ENCODE assay signal across 23 mouse cellular contexts in genomic region chr11:94338347-94338746, GRCm38 (mm10). TPM values are rescaled to one million over a fixed set of nuclear protein-coding genes. Genes with fewer than 3 reads are reported as not detected.
"Had no signal": no experiment of that assay in that cellular context is flagged by ENCODE, and none has a peak within 500 bp of the region (broad histone marks: within the 10 kb centered on the region; RNA-seq: fewer than 3 reads in every experiment).

No protein-coding gene starts in this region.

- H3K4me2 ChIP-seq: limb, embryonic 13.5 days; midbrain, embryonic 12.5 days; midbrain, embryonic 15.5 days; neural tube, embryonic 12.5 days; neural tube, embryonic 15.5 days had no signal

- H3K4me3 ChIP-seq: layer of hippocampus, adult 2 months; limb, embryonic 10.5 days; limb, embryonic 13.5 days; midbrain, embryonic 12.5 days; midbrain, embryonic 15.5 days; neural tube, embryonic 12.5 days; neural tube, embryonic 15.5 days had no signal

- H3K9ac ChIP-seq: limb, embryonic 13.5 days; midbrain, embryonic 12.5 days; midbrain, embryonic 15.5 days; neural tube, embryonic 12.5 days; neural tube, embryonic 15.5 days had no signal

- H3K9me3 ChIP-seq: limb, embryonic 10.5 days; limb, embryonic 13.5 days; midbrain, embryonic 12.5 days; midbrain, embryonic 15.5 days; neural tube, embryonic 12.5 days; neural tube, embryonic 15.5 days had no signal

- H3K27me3 ChIP-seq: limb, embryonic 13.5 days; midbrain, embryonic 12.5 days; midbrain, embryonic 15.5 days; neural tube, embryonic 12.5 days; neural tube, embryonic 15.5 days had no signal

- H3K27ac ChIP-seq: kidney, postnatal 0 days; layer of hippocampus, adult 2 months; limb, embryonic 10.5 days; limb, embryonic 13.5 days; macrophage; midbrain, embryonic 12.5 days; midbrain, embryonic 15.5 days; neural tube, embryonic 12.5 days; neural tube, embryonic 15.5 days had no signal

- ATAC-seq: intestine, postnatal 0 days; midbrain, embryonic 15.5 days had no signal

- DNase-seq: kidney, adult 2 months; kidney, postnatal 25 days; layer of hippocampus, adult 9-11 months; right cerebral cortex, adult 18-20 months; right cerebral cortex, postnatal 14 days; right cerebral cortex, postnatal 4 days; thymus, postnatal 25 days had no signal

RNA-seq across cellular contexts. Expression of gene Gm21885, which starts 56.7 kb away (rescaled TPM):
- total RNA-seq: layer of hippocampus, adult 2 months; layer of hippocampus, postnatal 25 days; left cerebral cortex, adult 18-20 months; left cerebral cortex, postnatal 25 days; liver, adult 2 months; megakaryocyte, adult 5-6 weeks had no signal
- polyA plus RNA-seq: kidney, adult 2 months; limb, embryonic 10.5 days; macrophage; neural tube, embryonic 12.5 days; neural tube, embryonic 15.5 days; thymus, postnatal 0 days had no signal
